Mouse (Mus musculus): ENCODE measurements at regions not wholly inside any gene's neighbourhood (a gene's known extent, or its start where the extent isn't known, plus 50 kb on each side); places are given as distances from the start of the nearest gene placed in this dataset.

DNA sequence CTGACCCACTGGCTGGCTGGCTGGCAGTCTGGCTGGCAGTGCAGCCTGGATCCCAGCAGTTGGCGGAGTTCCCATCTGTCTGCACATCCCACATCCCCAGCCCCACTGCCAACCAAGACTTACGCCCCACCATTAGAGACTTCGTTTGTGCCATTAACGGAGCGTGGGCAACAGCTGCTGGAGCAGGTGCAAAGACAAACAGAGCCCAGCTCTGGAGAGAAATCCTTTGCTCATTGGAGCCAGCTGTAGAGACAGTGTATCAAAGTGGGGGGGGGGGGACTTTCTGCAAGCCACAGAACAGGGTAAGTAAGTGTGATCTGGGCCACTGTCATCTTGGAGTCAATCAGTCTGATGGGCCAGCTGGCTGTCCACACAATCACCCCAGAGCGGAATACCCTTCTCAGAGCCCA, 52.3 kb downstream of the Rplp1 start:
- DNase-seq (ENCODE audit: low spot score) = no peak

DNA sequence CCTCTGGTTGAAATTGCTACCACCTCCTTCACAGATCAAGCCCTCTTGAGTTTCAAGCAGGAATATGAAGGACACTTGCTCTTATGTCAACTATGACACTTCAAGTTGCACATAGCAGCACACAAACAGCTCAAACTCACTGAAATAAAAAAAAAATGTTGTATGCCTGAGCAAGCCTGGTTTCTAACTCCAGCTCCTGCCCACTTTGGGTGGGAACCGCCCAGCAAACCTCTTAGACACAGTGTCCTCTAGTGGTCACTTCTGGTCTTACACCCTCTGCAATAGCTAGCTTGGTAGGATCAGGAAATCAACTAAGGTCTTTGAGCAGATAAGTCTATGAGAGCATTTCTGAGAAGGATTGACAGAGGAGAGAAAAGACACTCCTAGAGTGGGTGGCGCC, 54.2 kb downstream of the Rplp1 start:
- peak; percentile 73 for DNase-seq (ENCODE audit: low spot score)

DNA sequence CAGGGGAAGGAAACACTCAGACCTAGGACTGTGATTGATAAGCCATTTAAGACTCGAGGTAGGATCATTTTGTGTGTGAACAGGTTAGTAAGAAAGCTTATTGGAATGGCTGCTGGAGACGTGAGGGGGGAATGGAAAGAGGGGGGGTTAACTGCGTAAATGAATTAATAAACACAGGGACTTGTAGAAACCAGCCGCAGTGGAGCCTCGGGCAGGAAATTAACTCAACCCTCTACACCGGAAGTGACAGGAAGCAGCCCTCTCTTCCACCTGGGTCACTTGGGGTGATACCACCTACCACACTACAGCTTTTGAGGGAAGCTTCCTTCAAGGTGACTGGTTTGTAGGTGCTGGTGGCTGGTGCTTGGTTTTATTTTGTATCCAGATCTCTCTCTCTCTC, 54.9 kb downstream of the Rplp1 start:
- DNase-seq (ENCODE audit: low spot score) = no peak

DNA sequence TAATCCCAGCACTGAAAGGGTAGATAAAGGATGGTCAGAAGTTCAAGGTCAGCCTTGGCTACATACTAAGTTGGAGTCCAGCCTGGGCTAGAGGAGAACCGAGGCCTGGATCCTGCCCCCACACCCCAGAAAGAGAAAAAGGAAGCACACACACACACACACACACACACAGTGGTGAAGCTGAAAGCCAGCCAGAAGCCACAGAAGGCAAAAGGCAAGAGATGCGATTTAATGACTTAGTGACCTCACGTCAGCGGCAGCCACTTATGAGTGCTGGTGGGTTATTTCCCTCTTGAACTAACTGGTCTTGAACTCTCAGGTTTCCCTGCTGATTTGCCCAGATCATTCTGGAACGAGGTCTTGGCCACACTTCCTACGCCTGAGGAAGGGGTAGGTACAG, 56.5 kb downstream of the Rplp1 start:
- DNase-seq (ENCODE audit: low spot score) = no peak

DNA sequence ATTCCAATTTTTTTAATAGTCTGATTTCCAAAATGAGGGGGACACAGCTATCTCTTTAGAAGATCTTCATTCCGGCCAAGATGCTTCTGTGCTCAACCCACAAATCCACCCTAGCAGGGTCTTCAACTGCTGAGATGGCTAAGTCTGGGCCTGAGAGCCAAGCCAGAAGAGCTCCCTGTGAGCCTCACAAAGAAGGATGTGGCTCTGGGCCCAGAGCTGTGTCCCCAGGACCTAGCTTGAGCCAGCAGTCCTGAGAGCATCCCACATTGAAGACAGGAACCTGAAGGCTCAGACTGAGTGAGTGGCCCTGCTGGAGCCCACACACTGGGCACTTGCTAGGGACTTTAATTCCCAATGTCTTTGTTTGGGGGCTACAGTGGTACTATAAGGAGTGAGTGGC, 57.7 kb downstream of the Rplp1 start:
- DNase-seq (ENCODE audit: low spot score) = no peak

DNA sequence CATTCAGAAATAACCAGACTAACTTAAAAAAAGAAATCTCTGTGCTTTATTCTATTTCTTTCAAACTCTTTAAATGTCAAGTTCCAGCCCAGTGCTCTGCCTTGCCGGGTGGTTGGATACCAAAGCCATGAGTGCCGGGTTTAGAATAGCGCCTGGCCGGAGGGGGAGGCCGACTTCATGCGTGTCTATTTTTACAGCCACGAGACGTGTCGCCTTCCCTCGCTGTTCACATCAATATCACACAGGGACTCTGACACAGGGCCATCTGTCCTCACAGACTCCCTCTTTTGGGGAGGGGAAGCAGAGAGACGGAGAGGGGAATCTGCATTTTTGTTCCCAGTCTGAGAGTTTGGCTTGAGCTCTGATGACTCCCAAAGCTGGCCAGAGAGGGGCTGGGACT, 58.7 kb downstream of the Rplp1 start:
- DNase-seq (ENCODE audit: low spot score) = no peak

DNA sequence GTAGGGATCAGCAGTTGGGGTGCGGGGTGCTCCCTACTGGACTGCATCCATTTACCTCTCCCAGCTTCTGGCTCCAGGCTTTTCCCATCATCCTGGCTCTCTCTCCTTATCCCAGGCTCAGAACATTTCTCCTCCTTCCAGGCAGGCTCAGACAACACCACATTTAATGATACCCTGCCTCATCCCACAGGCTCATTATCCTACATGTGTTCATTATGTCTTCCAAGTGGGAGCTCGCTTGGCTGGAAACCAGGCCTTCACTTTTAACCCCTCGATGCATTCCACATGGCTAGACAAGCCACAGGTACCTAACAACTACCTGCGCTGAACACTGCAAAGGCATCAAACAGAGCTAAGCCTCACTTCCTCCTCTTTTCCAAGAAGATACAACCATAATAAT, 60.5 kb downstream of the Rplp1 start:
- DNase-seq (ENCODE audit: low spot score) = no peak

DNA sequence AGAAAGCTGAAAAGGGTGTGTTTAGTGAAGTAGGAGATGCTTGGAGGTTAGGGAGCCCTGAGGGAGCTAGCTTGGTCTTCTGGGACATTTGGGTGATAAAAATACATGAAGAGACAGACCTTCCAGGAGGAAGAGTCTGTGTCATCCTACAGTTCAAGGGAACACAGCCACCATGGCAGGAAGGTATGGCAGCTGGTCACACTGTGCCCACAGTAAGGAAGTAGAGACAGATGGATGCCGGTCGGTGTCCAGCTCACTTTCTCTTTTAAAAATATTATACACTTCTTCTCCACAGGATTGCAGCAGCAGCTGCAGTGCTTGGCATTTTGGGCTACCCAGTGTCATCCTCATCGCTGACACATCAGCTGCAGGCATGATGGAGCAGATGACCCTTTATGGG, 63.0 kb downstream of the Rplp1 start:
- DNase-seq (ENCODE audit: low spot score) = no peak

DNA sequence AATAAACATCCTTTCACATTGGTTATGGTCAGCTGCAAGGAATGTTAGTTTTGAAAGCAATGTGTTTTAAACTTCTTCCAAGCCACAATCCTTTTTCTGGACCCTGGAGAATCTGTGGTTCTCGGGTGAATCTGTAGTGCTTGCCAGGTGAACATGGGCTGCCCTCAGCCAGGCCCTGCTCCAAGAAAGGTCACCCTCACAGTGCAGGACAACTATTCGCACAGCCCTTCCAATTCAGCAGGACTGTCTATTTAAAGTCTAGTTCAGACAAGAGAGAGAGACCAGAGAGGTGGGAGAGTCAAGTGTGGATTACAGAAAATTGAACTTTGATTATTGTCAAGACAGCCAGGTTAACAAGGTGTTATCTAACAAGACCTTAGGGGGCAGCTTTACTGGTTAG, 65.9 kb downstream of the Rplp1 start:
- DNase-seq (ENCODE audit: low spot score) = no peak

DNA sequence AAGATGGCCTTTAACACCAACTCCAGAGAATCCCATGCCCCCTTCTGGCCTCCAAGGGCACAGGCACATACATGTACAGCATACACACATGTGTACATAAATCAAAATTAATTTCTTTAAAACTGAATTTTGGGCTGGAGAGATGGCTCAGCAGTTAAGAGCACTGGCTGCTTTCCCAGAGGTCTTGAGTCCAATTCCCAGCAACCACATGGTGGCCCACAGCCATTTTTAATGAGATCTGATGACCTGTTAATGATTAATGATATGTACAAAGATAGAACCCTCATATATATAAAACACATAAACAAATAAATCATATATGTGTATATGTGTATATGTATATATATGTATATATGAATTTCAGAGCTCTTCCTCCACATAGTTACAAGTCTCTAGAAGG, 66.8 kb downstream of the Rplp1 start:
- DNase-seq (ENCODE audit: low spot score) = no peak

DNA sequence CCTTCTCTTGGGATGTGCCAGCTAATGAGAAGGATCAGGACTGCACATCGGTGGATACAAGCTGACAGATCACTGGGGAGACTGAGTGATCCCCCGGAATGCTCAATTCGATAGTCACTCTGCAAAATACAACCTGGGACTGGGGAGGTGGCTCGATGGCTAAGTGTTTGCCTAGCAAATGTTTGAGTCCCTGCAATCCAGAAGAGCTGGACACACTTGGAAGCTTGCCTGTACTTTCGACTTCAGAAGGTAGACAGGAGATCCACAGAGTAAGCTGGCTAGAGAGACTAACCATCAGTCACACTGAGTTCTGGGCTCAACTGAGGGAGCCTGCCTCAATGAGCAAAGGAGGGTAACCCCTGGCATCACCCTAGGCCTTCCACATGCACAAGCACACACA, 69.7 kb downstream of the Rplp1 start:
- DNase-seq (ENCODE audit: low spot score) = no peak

DNA sequence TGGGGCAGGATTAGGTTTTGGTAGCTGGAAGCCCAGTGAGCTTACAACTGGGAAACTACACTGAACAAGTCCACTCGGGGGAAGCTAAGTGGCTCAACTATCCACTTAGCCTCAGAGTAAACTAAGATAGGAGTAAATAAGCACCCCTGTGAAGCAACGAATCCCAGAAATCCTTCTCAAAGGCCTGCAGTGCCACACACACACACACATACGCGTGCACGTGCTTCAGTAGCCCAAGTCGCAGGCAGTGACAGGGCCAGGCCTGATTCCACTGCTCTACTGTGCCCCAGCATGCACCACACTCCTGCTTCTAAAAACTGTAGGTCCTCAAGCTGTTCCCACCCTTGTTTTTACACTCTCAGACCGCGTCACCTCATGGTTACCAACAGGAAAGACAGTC, 70.2 kb downstream of the Rplp1 start:
- no peak for DNase-seq (ENCODE audit: low spot score)

DNA sequence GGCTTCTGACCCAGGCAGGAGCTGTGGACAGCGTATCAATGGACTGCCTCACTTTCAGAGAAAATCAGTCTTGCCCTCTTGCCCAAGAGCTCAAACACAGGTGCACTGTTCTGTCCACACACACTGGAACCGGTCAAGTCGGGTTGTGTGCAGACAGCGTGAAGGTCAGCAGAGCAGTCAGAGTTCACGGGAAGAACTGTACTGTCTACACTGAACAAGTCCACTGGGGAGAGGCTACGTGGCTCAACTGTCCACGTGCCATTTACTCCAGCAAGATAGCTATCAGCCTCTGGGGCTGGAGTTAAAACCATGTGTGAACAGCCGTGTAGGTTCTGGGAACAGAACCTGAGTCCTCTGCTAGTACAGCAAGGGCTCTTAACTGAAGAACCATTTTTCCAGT, 70.8 kb downstream of the Rplp1 start:
- DNase-seq (ENCODE audit: low spot score) = no peak

DNA sequence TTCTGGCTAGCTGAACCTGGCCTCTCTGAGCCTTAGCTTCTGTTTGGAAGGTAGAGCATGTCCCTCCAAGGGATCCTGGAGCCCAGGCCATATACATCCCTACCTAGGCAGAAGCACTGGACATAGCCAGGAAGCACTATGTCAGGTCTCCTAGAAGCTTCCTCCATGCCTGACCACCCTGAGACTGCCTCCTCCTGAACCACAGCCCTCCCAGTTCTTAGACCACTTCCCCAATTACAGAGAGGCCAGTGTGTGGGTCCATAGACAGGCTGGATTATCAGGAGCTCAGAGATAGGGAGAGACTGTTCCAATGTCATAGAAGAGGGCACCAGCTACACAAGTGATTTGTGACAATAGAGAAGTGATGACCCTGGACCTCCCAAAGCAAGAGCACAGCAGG, 72.0 kb downstream of the Rplp1 start:
- no peak for DNase-seq (ENCODE audit: low spot score)

DNA sequence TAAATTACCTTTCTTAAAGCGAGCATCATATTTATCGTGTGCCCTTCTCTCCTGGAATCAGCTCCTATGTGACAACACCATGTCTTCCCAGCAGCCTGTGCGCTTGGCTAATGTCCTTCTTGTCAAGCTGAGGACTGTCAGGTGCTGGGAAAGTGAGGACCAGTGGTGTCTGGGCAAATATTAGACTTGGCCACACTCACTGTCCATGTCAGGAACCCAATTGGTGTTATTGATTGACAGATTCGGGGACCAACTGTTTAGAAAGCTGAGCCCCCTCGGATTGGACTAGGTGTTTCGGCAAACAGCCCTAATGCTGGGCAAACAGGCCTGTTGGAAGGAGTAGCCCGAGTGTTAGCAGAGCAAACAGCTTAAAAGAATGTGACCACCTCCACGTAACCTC, 73.1 kb downstream of the Rplp1 start:
- DNase-seq (ENCODE audit: low spot score) = no peak

DNA sequence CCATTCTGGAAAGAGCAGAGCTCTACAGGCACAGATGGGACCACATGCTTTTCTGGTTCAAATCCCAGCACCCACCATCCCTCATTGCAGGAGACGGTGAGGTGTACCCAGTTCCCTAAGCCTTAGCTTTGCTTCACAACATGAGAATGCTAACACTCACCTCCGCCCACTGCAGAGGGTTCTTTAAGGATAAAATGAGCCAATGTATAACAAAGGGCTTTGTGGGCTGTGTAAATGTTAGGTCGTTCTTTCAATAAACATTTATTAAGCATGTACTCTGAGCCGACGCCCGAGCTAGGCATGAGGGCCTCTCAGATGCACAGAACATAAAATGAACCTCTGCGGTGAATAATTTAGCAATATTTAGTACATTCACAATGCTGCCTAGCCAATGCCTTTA, 74.0 kb downstream of the Rplp1 start:
- no peak for DNase-seq (ENCODE audit: low spot score)

DNA sequence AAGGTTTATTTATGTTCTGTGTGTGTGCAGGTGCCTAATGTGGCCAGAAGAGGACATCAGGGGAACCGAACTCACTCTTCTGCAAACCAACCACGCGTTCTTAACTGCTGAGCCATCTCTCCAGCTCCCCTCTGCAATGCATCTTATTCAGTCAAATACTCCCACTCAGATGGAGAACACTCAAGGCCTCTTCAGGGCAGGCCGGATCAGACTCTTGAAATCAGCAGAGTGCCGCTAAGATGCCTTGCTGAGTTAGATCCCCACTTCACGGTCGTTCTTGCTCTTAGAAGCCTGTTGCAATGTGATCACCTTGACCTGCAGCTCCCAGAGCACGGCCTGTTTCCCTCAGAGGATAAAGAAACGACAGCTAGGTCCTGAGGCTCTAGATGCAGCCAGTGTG, 81.1 kb downstream of the Rplp1 start:
- no peak for DNase-seq (ENCODE audit: low spot score)

DNA sequence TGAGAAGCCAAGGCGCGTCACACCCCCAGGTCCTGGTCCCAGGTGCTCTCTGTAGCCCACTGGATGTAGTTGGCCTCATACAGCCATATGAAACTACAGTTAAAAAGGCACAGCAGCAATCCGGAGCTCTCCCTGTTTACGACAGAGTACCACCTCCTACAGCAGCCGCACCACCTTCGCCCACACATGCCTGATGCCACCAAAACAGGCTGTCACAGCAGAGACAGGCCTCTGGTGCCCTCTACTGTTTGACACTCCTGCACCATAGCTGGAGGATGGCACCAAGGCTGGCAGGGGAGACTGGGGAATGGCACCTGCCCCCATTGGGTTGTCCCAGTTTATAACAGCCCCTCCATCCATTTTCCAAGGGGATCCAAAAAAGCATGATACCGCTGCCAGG, 84.1 kb downstream of the Rplp1 start:
- DNase-seq (ENCODE audit: low spot score) = peak; percentile 50

DNA sequence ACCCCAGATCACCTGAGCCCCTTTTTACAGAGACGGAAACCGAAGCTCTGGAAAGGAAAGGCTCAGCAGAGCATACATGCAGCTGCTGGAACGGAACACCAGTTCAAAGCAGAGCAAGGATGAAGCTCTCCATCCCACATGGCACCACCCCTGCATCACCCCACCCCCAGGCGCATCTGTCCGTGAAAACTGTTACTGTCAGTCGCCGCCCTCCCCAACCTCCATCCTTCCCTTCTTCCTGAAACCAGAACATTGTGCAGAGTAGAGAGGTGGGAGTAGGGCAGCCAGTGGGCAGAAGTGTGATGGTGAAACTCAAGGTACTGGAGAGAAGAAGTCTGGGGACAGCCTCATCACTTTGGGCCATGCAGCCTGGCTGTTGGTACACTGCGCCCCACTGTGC, 84.6 kb downstream of the Rplp1 start:
- DNase-seq (ENCODE audit: low spot score) = no peak

DNA sequence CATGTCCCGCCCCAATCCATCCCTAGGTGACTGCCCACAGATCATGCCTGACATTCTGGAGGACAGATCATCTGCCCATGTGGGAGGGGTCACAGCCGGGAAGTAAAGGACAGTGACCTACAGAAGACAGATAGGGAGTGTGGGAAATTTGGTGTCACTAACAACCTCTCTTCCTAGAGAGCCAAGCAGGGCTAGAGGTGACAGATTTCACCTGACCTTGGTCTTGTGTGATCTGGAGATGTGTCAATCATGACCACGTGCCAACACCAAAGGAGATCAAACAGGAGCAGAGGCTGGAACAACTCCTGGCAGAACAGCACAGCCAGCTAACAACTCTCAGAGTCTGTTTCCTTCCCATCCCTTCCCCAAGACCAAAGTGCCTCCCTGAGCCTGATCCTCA, 85.0 kb downstream of the Rplp1 start:
- no peak for DNase-seq (ENCODE audit: low spot score)

DNA sequence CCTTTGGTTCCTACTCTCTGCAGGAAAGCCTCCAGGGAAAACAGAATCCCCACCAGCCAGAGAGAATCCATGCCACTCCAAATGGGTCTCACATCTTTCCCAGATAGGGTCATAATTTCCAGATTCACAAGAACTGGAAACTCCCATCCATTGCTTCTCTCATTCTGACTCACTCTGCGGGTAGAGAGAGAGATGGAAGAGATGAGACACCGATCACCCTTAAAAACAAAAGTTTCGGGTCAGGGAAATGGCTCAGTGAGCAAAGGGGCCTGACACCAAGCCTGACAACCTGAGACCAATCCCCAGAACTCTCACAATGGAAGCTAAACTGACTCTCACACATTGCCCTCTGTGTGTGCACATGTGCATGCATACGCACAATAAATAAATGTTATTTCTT, 86.6 kb downstream of the Rplp1 start:
- no peak for DNase-seq (ENCODE audit: low spot score)

DNA sequence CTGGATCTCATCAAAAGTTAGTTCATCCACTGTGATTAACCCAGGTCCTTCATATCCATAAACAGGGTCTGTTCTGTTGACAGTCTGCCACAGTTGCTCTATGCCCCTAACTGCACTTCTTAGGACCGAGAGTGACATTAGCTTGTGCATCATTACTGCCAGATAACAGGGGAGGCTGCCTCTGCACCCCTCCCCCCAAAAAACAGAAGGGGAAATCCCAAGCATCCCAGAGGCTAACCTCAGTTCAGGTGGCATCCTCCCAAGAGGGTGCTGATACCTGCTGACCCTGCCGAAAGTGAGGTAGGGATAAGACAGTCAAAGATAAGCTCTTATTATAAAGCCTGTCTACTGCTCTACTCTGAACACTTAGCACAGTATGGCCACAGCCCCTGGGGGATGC, 87.3 kb downstream of the Rplp1 start:
- no peak for DNase-seq (ENCODE audit: low spot score)

DNA sequence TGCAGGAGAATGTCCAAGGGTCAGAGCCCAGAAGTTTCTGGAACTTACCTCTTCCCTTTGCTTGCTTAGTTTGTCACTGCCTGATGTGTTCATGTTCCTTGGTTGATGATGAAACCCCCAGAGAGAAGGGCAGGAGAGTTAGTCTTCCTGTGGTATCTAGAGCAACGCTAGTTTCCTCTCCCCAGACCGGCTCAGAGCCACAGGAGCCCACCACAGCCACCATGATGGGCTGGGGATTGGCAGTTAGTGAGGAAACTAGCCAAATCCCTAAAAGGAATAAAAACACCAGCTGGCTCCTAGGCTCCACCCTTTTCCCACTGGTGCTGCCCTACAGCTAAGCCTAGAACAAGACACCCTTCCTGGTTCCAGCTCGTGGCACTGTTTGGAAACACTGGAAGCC, 87.9 kb downstream of the Rplp1 start:
- DNase-seq (ENCODE audit: low spot score) = no peak

DNA sequence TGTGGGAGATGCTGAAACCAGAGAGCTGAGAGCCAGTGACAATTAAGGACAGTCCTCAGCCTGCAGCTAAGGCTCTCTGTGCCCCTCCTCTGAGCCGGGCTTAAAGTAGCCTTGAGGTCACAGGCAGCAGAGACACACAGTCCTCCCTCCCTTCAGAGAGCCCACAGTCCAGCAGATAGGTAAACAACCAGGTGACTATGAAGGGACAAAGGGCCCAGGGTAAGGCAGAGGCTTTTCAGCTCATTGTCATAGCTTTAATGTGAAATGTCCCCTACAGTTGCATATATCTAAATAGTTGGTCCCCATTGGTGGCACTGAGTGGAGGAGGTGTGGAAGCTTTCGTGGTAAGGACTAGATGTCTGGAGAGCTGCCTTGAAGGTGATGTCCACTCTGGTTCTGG, 88.5 kb downstream of the Rplp1 start:
- DNase-seq (ENCODE audit: low spot score) = no peak

DNA sequence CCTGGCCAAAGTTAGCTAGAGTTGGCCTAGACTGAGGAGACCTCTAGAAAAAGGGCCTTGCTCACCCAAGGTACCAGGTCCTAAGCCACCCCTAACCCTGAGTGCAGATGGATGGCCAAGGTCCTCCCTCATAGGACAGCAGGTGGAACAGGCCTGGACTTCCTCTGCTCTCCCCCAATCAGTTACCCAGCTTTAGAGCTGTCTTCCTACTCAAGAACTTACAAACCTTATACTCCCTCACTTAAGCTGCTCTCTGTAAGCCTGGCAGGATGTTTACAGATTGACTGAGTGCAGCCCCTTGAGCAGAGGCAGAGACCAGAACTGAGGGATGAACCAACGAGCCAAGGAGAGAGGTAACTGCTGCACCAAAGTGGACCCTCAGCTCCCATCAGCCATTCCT, 94.5 kb downstream of the Rplp1 start:
- no peak for DNase-seq (ENCODE audit: low spot score)
